Mouse (Mus musculus): ENCODE results near the gene Sbds.

Gene Sbds

GRCm38 (mm10) chr5:130197454-130197853, 57.9 kb downstream of the Sbds start:
- no peak for DNase-seq

DNA sequence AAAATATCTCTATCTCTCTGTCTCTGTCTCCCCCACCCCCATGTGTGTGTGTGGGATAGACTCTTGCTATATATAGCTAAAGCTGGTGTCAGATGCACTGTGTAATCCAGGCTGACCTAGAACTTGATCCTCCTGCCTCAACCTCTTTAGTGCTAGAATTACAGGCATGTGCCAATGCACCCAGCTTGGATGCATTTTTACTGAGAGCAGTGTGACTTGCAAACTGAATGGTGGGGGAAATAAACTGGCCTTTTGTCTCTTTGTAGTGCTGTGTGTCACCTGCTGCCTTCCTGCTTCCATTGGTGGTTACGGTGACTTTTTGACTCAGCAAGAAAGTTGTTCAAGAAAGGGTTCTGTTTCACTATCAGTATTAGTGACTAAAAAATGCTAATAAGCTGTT, 59.0 kb downstream of the Sbds start:
- no peak for DNase-seq
